Mouse (Mus musculus) adrenal gland, adult 8-10 months (tissue): ENCODE data around the gene Defb35. TPM values are rescaled to one million over a fixed set of nuclear protein-coding genes. Genes with fewer than 3 reads are reported as not detected.
"Not testable (repeated sequence)": the region's sequence is repeated elsewhere in the genome, so short reads cannot be mapped to it uniquely, and the experiment has no call there.

Experiments
- DNase-seq: peaks from one replicate; pipeline ENCODE4 v3.0.0; 2022
- total RNA-seq, 4 experiments: library from RNA; stranded (reverse); gene quantifications; 2 replicates each; pipeline ENCODE4 v1.2.4; 2022

Gene Defb35
- not detected for total RNA-seq

DNA sequence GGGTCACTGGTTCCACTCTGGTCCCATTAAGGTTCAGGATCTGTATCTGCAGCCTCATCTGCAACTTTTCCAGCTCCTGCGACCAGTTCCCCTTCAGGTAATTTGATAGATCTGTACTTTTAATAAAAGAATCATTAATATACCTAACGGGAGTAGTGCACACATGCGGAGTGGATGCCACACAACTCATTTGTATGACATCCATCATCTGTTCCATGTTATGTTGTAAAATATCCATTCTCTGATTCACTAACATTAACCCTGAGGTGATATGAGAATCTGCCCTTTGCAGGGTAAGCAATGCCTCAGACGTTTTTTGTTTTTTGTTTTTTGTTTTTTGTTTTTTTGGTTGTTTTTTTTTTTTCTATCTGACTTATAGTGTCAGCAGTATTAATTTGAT lies at the start of gene Defb35:
Gene Defb35, plus strand, starts transcription at position 301 of the 400 bp plus-strand sequence.
- DNase-seq = not testable (repeated sequence)

DNA sequence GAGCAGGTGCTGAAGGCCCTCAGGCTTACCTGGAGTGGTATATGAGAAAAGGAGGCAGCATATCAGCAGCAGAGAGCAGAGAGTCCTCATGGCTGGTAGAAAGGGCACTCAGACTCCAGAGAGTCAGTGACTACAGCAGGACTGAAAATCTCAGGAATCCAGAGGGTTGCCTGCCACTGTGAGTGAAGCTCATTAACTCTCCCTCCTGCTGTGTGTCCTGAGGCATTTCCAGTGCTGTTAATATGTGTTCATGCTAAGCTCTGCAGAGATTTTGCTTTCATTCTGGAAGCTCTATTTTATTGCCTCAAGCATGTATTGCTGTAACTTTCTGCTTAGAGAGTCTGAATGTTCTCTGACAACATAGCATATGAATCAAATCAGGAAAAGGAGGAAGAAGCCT lies 31.9 kb upstream of the Defb35 start, which contains the start of gene Defb11:
Gene Defb11, minus strand, starts transcription at position 123 of the 400 bp plus-strand sequence.
- DNase-seq = not testable (repeated sequence)

DNA sequence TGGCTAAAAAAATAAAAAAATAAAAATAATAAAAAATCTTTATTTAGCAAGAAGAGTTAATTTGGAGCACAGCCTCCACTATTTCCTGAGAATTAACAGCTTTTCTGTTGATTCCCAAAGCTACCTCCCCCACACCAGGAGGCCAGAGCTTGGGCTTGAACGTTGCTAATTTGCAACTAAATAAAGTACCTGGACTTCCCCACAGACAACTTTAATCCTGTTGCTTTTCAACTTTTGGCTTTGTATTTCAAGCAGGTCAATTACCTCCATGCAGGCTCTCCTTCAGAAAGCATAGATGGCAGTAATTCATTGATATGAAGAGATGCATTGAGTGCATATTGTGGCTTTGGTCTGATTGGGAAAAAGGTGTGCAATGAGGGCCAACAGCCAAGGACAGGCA lies 26.2 kb upstream of the Defb35 start:
- no peak for DNase-seq

DNA sequence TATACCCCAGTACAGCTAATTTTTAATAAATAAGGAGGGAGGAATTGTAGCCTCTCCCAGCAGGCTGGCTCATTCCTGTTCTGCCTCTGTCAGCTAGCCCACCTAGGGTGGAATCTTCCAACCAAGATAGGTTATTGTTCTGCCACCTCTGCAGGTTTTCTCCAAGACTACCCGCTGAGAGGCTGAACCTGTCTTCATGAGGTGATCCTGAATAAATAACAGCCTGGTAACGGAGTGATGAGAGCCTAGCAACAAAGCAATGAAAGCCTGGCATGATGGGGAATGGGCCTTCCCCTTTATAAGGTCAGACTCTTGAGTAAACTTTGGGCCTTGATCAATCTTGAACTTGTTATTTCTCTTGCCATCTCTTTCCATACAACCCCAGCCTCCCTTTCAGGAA lies 25.6 kb upstream of the Defb35 start:
- DNase-seq = no peak

DNA sequence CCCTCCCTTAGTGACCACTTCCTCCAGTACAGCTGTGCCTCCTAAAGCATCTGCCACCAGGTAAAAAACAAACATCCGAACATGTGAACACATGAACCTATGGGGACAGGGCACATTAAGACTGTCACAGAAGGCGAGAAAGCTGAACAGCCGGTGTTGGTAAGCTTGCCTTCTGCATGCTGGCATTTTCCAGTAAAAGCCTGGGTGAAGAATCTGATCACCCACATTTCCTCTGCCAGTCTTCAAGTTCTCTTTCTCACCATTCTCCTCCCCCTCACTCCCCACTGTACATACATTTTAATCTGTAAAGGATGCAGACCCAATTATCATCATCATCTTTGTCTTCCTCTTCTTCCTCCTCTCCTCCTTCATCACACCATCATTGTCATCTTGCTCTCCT lies 22.5 kb upstream of the Defb35 start:
- DNase-seq = no peak

DNA sequence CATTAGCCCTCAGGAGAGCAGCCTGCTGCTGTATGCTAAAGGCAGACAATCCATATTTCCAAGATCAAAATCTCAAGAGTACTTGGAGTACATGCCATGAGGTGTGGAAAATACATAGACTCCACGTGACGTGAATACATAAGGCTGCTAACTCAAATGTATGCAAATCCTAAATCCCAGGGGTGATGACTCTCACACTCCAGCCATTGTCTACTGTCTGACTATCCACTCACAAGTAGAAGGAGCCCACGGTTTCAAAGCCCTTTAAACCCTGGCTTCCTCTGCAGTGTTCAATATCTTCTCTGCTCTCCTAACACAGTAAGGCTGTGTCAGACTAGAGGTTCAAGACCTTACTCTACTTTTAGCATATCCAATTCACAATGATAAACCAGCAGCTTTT lies 7.4 kb upstream of the Defb35 start:
- not testable (repeated sequence) for DNase-seq

DNA sequence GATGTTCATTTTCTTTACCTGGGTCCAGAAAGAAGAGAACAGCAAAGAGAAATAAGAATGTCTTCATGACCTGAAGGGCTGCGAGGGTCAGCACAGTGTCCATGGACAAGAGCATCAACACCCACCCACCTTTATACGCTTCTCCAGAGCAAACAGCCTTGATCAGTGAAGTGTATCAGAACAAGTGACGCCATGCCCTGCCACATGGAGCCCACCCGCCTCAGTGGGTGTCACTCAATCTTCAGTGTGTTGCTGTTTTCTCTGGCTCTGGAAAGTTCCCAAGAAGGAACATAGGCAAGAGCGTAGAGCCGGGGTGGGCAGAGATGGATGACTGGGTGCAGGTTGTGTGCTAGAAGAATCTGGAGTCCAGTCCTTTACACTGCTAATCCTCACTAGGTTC lies 5.5 kb upstream of the Defb35 start, which contains the start of gene Defb15:
Gene Defb15, minus strand, starts transcription at position 101 of the 400 bp plus-strand sequence.
- DNase-seq = no peak

DNA sequence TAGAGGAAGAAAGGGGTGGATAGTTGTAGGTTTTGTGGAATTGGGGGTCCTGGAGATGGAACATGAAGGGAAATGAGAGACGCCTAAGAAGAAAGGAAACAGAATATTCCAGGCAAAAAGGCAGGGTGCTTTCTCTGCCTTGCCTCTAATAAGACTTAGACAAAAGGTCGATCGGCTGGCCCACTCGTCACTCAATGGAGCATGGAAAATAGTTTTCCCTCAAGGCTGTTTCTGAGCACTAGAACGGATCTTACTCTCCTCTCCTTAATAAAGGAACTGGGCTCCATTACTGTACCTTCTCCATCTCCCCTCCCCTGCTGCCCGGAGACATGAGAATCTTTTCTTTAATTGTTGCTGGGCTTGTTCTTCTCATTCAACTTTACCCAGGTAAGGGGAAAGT lies 8.3 kb downstream of the Defb35 start, which contains the start of gene Defb13:
Gene Defb13, plus strand, starts transcription at position 301 of the 400 bp plus-strand sequence.
- no peak for DNase-seq

DNA sequence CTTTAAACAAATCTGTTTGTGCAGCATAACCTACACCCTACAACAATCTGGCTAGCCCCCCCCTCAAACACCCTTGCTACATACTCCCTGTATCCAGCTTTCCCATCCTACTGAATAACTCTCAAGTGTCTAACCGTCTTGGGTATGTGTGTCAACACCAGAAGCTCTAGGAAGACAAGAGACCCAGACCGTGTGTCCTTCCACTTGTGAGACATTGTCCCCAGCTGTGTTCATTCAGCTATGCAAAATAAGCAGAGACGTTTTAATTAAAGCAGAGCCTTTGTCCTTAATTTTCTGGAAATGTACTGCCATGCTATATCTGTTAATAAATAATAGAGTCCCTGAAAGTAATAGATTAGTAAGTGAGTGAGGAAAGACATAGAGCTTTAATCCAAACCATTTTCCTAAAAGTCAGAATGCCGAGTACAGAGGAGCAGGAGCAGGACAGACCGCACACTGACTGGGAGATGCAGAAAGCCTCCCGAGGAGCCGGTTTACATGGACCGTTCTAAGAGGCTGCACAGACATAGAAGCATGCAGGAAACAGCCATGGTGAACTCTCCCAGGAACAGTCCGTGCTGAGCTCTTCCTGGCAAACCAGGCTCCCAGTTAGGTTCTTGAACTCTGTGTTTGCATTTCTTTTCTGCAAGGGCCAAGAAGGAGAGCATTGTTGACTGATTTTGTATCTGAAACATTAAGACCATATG lies 9.3 kb downstream of the Defb35 start:
- DNase-seq = no peak

DNA sequence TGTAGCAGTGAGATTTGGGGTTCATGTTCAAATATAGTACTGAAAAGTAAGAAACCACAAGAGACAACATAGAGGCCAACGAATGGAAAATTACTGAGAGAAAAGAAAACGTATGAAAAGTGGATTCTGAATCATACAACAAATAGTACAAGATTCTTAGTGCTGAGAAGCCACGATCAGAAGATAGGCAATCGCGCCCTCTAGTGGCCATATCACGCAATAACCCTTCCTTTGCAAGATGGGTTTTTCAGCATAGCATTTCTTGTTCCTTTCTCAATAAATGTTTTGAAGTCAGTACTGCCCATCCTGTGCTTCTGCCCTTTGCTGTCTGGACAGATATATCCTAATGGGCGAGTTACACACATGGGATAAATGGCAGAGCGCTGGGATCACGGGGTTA lies 17.2 kb downstream of the Defb35 start:
- DNase-seq = peak; percentile 18

DNA sequence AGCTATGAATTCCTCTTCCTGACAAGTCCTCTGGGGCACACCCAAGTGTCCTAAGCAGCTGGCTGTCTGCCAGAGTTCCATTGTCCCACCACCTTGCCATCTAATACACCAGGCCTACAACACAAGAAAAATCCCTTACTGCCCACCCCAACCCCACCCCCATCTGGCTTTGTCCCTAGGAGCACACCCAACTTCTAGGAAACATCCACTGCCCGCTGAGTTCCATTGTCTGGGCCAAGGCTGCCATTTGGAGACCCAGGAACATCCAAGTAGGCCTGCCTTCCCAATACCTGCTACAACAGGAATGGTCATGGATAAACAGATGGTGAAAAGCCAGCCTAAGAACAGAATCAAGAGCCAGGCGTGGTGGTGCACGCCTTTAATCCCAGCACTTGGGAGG lies 18.2 kb downstream of the Defb35 start:
- DNase-seq = no peak

DNA sequence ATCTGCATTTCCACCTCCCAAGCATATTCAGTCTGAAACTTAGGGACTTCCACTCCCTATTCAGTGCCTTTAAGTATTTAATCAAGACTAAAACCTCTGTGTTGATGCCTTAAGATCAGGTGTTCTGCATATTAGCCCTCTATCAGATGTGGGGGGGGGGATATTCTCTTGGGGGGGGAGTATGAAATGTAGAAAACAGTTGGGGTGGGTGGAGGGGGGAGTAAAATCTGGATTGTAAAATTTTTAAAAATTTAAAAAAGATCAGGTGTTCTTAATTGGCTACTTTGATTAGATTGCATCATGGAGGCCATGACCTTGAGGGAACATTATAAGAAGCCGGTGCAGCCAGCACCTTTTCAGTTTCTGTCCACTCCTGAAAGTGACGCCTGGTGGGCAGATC lies 20.3 kb downstream of the Defb35 start, which contains the start of gene Fam90a1a:
Gene Fam90a1a, plus strand, starts transcription at position 301 of the 400 bp plus-strand sequence.
- no peak for DNase-seq

DNA sequence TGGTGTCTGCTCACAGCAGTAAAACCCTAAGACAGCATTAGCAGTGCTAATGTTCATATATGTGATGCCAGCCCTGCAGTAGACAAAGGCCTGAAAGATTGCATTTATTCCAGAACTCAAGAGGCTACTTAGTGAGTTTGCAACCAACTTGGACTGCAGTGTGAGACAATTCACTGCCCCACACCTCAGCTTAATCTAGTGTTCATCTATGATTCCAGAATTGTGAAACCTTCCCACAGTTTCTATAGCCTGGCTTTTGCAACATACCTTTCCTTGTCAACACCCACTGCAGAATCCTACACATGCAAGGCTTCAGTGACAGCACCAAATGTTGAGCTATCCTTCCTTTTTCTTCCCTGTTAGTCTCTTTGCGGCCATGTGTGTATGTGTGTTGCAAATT lies 28.5 kb downstream of the Defb35 start:
- no peak for DNase-seq

DNA sequence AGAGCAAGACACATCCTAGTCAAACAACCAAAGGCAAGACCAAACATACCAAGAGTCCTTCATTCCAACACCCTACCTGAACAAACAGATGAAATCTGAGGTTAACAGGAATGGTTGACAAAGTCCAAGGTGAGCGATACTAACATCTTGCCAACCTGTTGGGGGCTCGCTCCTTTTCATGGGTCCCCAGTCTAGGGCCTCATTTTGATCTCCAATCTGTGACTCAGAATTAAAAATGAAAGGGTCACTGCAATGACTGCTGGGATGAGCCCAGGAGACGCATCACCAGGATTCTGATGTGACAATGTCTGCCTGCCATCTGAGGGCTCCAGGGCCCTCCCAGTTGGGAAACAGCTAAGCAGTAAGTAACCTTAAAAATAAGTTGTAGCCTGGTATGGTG lies 31.3 kb downstream of the Defb35 start, which contains the start of gene Ccdc70:
Gene Ccdc70, plus strand, starts transcription at position 301 of the 400 bp plus-strand sequence.
- no peak for DNase-seq

DNA sequence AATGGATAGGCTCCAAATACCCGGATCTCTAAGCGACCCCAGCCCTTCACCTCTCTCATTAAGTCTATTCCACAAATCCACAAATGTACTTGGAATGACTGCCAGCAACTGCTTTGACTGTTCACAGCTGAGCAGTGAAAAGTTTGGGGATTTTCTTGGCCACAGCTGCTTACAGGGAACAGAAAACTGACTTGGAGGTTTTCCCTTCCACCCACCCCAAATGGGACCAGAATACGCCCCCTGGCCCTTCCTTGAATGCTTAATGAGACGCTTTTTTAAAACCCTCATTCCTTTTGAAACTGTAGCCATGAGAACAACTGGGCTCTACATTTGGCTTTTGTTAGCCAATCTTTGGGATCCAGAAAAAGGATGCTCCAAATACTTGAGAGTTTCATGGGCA lies 40.0 kb downstream of the Defb35 start:
- DNase-seq = no peak

DNA sequence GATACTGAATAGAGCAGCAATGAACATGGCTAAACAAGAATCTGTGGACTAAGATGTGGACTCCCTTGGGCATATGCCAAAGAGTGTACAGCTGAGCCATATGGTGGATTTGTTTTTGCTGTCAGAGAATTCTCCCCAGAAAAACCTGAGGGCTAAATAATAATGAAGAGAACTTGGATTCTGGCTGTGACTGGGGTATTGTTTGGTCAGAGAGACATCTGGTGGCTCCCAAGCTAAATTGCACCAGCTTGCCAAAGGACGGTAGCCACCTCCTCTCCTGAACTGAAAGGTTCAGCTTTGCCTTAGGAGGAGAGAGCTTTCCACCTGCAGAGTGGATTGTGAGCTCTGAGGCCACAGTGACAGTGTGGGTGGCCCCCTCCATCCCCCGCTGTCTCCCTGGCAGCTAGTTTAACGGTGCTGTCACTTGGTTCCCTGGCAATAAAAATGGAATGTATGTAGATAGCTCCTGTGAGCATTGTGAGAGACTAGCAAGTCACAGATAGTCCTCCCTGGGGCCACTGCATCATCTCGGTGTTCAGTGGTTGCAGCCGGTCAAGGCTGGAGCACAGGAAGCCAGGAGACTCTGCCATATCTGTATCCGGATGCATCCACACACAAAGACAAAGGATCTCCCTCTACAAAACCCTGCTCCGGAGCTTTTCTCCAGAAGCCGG lies 43.6 kb downstream of the Defb35 start:
- no peak for DNase-seq

Other genes starting within 250 kb of the Defb35 start
- gene AY761184, start 234.7 kb upstream of the Defb35 start, total RNA-seq = not detected
- gene Defa24, start 203.9 kb upstream of the Defb35 start, total RNA-seq = not detected
- not detected for gene Defb50, start 114.8 kb upstream of the Defb35 start, total RNA-seq
- not detected for gene Defb2, start 98.4 kb upstream of the Defb35 start, total RNA-seq
- gene Defb10, start 79.5 kb upstream of the Defb35 start, total RNA-seq = not detected
- not detected for gene Defb9, start 52.9 kb upstream of the Defb35 start, total RNA-seq
- gene Defb11, start 31.9 kb upstream of the Defb35 start, total RNA-seq = not detected
- not detected for gene Defb15, start 5.6 kb upstream of the Defb35 start, total RNA-seq
- gene Defb13, start 8.4 kb downstream of the Defb35 start, total RNA-seq = not detected
- not detected for gene Fam90a1a, start 20.4 kb downstream of the Defb35 start, total RNA-seq
- not detected for gene Ccdc70, start 31.4 kb downstream of the Defb35 start, total RNA-seq
- gene Atp7b, start 122.0 kb downstream of the Defb35 start, total RNA-seq = 1 to 10 TPM in 3 of 4 experiments, under 1 TPM in 1; 0.96 to 3.2 (median 1.6) TPM
- 10 to 100 TPM; 34.4 to 53.6 (median 35.9) TPM for gene Alg11, start 122.4 kb downstream of the Defb35 start, total RNA-seq
- 10 to 100 TPM in 2 of 4 experiments, 1 to 10 TPM in 2; 4.6 to 29.9 (median 14.7) TPM for gene Nek5, start 186.7 kb downstream of the Defb35 start, total RNA-seq
- 10 to 100 TPM in 2 of 4 experiments, 1 to 10 TPM in 2; 5.2 to 16.0 (median 9.4) TPM for gene Nek3, start 228.1 kb downstream of the Defb35 start, total RNA-seq
- gene Ckap2, start 247.5 kb downstream of the Defb35 start, total RNA-seq = 1 to 10 TPM; 1.4 to 5.5 (median 3.2) TPM